Mouse (Mus musculus) layer of hippocampus, postnatal 25 days (tissue): ENCODE results near the gene Ifrd2. TPM values are rescaled to one million over a fixed set of nuclear protein-coding genes. Genes with fewer than 3 reads are reported as not detected.

Experiments
- DNase-seq, 2 experiments: peaks; one replicate each; pipeline ENCODE4 v3.0.0; 2022; ENCODE audit warnings: mixed read lengths in 2 of 2, low spot score in 1 of 2; ENCODE audit errors: extremely low spot score in 1 of 2
- total RNA-seq, 2 experiments: library from RNA; stranded (reverse); gene quantifications; 2 replicates each; pipeline ENCODE4 v1.2.3; 2021

Ifrd2 gene
- total RNA-seq, 2 experiments from 2014 or later, result 11.8 to 16.8 TPM

- peak; percentile 60 to 65 for DNase-seq
Observed at GRCm38 (mm10) chr9:107633091-107633660, 45.7 kb downstream of the Ifrd2 start.

DNA sequence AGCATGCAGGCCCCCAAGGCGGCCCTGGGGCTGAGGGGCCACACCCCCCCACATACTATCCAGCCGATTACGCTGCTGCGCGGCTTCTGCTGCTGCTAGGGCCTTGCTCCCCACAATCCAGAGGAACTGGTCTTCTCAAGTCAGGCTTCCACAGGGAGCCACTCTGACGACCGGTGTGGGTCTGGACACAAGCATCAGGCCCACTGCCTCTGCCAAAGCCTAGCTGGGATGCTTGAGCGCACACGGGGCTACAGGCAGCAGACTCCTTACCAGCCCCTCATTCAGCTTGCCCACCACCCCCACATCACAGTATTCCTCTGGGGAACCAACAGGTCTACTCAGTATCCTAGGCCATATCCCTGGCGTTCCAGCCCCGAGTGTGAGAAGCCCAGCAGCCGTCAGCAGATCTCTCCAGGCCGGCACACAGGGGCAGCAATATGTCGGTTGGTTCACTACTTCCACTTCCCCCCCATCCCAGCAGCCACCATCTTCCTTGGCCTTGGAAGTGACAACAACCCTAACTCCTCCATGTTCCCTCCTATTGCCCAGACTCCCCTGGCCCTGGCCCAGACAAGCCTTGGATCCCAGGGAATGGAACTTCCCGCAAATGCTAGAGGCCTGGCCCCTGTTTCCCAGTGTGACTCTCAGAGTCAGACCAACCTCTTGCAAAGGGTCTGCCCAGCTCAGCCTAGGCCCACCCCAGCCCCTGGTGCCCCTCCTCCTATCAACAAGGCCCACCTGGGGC, 46.4 kb downstream of the Ifrd2 start:
- no peak for DNase-seq

DNA sequence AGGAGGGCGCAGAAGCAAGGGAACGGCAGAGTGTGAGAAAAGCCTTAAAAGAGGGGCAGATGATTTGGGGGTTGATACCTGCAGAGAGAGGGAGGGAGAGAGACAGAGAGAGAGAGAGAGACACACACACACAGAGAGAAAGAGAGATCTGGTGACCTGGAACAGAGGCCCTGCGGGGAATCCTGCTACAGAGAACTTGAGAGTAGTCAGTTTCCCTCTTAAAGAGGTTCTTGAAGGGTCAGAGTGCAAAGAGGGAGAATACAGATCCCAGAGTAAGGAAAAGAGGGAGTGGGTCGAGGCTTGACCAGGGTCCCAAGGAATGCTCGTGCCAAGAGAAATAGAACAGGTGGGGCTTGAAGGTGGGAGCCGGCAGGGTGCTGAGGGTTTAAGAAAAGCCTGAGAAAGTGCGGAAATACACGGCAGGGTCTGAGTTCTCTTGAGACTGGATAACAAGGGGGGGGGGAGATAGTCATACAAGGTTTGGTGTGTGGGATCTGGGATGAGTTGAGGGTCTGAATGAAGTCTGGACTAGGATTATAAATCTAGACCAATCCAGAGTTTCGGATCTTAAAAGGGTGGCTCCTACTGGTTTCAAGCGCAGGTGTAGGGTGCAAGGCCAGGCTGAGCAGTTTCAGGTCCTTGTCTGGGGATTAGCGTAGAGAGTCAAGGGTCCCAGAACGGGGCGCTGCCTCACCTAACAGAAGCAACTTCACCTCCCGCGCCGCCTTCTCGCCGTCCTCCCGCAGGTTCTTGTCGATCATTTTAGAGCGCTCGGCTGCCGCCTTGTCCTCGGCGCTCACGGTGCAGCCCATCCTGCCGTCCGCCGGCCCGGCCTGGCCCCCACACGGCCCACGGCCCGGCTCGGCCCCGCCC, 47.2 kb downstream of the Ifrd2 start:
- DNase-seq, result no peak

- peak; percentile 76 to 84 for DNase-seq
Observed at GRCm38 (mm10) chr9:107635279-107636028, 48.0 kb downstream of the Ifrd2 start, which contains the start of gene Gnai2. Gnai2 (minus strand) TSS chr9:107635367.

DNA sequence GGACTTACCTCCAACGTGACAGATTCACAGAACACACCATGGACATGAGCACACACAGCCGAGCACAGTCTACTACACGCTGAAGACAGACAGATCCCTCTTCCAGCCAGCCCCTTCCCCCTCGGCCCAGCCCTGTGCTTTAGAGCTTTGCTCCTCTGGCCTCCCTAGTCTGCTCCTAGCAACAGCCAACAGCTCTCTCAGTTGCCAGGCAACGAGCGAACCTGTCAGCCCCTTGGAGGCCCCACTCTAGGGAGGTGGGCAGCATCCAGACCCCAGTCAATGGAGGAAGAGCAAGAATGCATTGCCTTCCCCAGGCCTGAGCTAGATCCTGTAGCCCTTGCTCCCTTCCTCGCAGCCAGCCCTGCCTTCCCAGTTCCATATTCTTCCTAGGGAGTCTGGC, 49.6 kb downstream of the Ifrd2 start:
- DNase-seq, result no peak

DNA sequence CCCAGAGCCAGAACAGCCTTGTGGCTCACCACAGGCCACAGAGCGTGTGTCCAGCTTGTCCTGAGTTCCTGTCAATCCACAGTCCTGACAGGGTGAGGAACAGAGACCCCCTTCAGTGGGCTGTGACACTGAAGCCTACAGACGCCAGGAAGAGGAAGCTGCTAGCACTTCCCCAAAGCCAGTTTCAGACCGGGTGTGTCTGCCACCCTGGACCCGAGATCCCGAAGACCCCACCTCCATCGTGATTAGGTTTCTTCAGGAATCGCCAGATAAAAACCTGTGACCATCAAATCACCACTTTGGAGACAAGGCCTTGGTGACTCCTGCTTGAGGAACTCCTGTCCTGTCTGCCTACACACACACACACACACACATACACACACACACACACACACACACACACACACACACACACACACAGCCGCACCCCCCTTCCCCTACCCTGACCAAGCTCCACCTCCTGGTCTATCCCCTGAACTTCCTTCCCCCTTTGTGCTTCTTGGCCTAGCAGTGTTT, 52.9 kb downstream of the Ifrd2 start:
- DNase-seq, result no peak

GRCm38 (mm10) chr9:107641666-107642065, 54.2 kb downstream of the Ifrd2 start:
- DNase-seq, result no peak

Other genes starting within 250 kb of the Ifrd2 start
- gene Hemk1, start 249.3 kb upstream of the Ifrd2 start, total RNA-seq, result 10 to 100 TPM; 16.5 to 18.2 TPM
- 1 to 10 TPM; 2.1 to 2.3 TPM for gene 6430571L13Rik, start 247.0 kb upstream of the Ifrd2 start, total RNA-seq
- gene Cacna2d2, start 188.0 kb upstream of the Ifrd2 start, total RNA-seq, result 10 to 100 TPM; 16.8 to 21.2 TPM
- gene Tmem115, start 53.7 kb upstream of the Ifrd2 start, total RNA-seq, result 10 to 100 TPM; 38.1 to 41.0 TPM
- gene Cyb561d2, start 45.4 kb upstream of the Ifrd2 start, total RNA-seq, result 10 to 100 TPM; 16.4 to 18.5 TPM
- 10 to 100 TPM; 42.4 to 44.9 TPM for gene Nprl2, start 45.4 kb upstream of the Ifrd2 start, total RNA-seq
- gene Zmynd10, start 40.3 kb upstream of the Ifrd2 start, total RNA-seq, result 1 to 10 TPM; 4.7 to 5.2 TPM
- gene Rassf1, start 36.1 kb upstream of the Ifrd2 start, total RNA-seq, result 10 to 100 TPM; 16.1 to 16.3 TPM
- 10 to 100 TPM; 71.1 to 76.0 TPM for gene Tusc2, start 24.4 kb upstream of the Ifrd2 start, total RNA-seq
- 10 to 100 TPM; 13.2 to 17.8 TPM for gene Hyal2, start 19.7 kb upstream of the Ifrd2 start, total RNA-seq
- gene Hyal1, start 10.7 kb upstream of the Ifrd2 start, total RNA-seq, result 1 to 10 TPM; 6.4 to 8.0 TPM
- 10 to 100 TPM; 11.3 to 13.3 TPM for gene Naa80, start 8.8 kb upstream of the Ifrd2 start, total RNA-seq
- gene Hyal3, start 6.8 kb upstream of the Ifrd2 start, total RNA-seq, result 1 to 10 TPM; 1.4 to 1.9 TPM
- gene Sema3b, start 21.6 kb downstream of the Ifrd2 start, total RNA-seq, result 1 to 10 TPM; 2.2 to 2.7 TPM
- 100 to 1,000 TPM; 208 to 223 TPM for gene Gnai2, start 47.7 kb downstream of the Ifrd2 start, total RNA-seq
- 10 to 100 TPM; 57.8 to 66.2 TPM for gene Slc38a3, start 81.9 kb downstream of the Ifrd2 start, total RNA-seq
- not detected for gene Gnat1, start 92.1 kb downstream of the Ifrd2 start, total RNA-seq
- 1 to 10 TPM; 2.9 to 4.2 TPM for gene Sema3f, start 122.8 kb downstream of the Ifrd2 start, total RNA-seq
- 100 to 1,000 TPM; 117 to 159 TPM for gene Rbm5, start 183.4 kb downstream of the Ifrd2 start, total RNA-seq